7 mouse cellular contexts compared by ENCODE assay signal in the genomic region with DNA sequence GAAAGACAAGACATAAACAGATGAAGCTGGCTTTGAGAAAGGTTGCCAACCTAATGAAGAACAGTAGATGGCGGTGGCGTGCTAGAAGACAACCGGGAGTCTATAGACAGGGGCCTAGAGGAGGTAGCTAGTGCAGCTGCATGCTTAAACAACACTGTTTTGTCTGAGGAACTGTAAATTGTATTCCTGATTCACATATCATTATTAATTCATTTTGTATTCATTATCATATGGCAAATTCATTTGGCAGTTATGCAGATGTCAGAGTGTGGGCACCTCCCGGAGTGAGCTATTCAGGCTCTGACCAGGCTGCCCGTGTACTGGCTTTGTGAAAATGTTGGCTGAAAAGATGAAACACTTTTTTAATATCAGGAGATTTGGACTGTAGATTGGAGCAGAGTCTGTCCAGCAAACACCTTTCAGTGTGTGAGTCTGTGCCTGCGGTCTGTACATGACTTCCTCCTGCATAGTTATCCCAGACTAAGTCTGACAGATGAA.
DNase-seq lines count a peak whose midpoint lies in the region; ATAC-seq and TF ChIP-seq lines count a peak whose summit lies in the region.

No protein-coding gene starts in this region.

- intact Hi-C loops in left cerebral cortex, postnatal 10 days (cut with DNase I): no loop called here

- peak; percentile 16 for DNase-seq in ES-E14 (ENCODE audit: low read depth, low spot score)
- peak; percentile 18 for DNase-seq in adrenal gland, postnatal 25 days
- DNase-seq in forebrain, embryonic 10.5 days (ENCODE audit: extremely low spot score, low spot score): peak; percentile 25
- peak; percentile 46 to 69 for DNase-seq in left cerebral cortex, postnatal 10 days (ENCODE audit: extremely low spot score in 1 of 2, low spot score in 2 of 2)
- DNase-seq in midbrain, postnatal 0 days (ENCODE audit: low spot score): peak; percentile 92
- no peak for DNase-seq in thymus, postnatal 4 days

- H3K4me1 ChIP-seq in ES-E14 (ENCODE audit: control insufficient read depth in 2 of 2, insufficient read depth in 2 of 2, low read length in 2 of 2, poor library complexity in 1 of 2): no peaks in the 10 kb centered on the region
- H3K4me1 ChIP-seq in forebrain, embryonic 10.5 days: no peaks in the 10 kb centered on the region
- H3K4me1 ChIP-seq in intestine, embryonic 15.5 days (replicated peaks): no peaks in the 10 kb centered on the region
- 0 out of 2 replicates have a peak, but pooled peaks cover 4% of the 10 kb centered on the region for H3K4me1 ChIP-seq in midbrain, postnatal 0 days (ENCODE audit: insufficient read depth, low read length)

- peak; percentile 98 for TF ChIP-seq CTCF in midbrain, postnatal 0 days (IDR thresholded peaks at IDR 0.05)

- peak; percentile 73; the same call in 1 of the 2 replicates for ATAC-seq in intestine, embryonic 15.5 days
- ATAC-seq in midbrain, postnatal 0 days (ENCODE audit: low FRiP score): peak; percentile 90; the same call in 1 of the 2 replicates

- no peak overlapping the region for H3K4me3 ChIP-seq in ES-E14 (ENCODE audit: insufficient read depth in 1 of 2, low read depth in 1 of 2, low read length in 2 of 2, poor library complexity in 1 of 2, severe bottlenecking in 1 of 2)
- no peak overlapping the region for H3K4me3 ChIP-seq in forebrain, embryonic 10.5 days
- H3K4me3 ChIP-seq in intestine, embryonic 15.5 days (replicated peaks): no peak overlapping the region
- H3K4me3 ChIP-seq in midbrain, postnatal 0 days (ENCODE audit: low read depth, low read length): no peak overlapping the region

- 47% methylated on average over 6 of the region's 6 CpGs for WGBS in forebrain, embryonic 10.5 days
- WGBS in intestine, embryonic 15.5 days: 25% methylated on average over 6 of the region's 6 CpGs
- 13% methylated on average over 6 of the region's 6 CpGs for WGBS in midbrain, postnatal 0 days

- no peak overlapping the region for H3K27ac ChIP-seq in ES-E14 (ENCODE audit: insufficient read depth, low read depth, low read length, poor library complexity, severe bottlenecking)
- H3K27ac ChIP-seq in forebrain, embryonic 10.5 days: no peak overlapping the region
- no peak overlapping the region for H3K27ac ChIP-seq in intestine, embryonic 15.5 days
- H3K27ac ChIP-seq in midbrain, postnatal 0 days (ENCODE audit: low read depth, low read length): 0 out of 2 replicates have a peak overlapping the region, but pooled peaks have one; percentile 19

- no peak overlapping the region for H3K9ac ChIP-seq in ES-E14 (ENCODE audit: insufficient read depth, low read depth, low read length, poor library complexity, severe bottlenecking)
- no peak overlapping the region for H3K9ac ChIP-seq in intestine, embryonic 15.5 days
- 0 out of 2 replicates have a peak overlapping the region, but pooled peaks have one; percentile 10 for H3K9ac ChIP-seq in midbrain, postnatal 0 days (replicated peaks; ENCODE audit: low read length, poor library complexity, severe bottlenecking)

- no peaks in the 10 kb centered on the region for H3K9me3 ChIP-seq in ES-E14 (ENCODE audit: control insufficient read depth, insufficient read depth, low read depth, low read length)
- no peaks in the 10 kb centered on the region for H3K9me3 ChIP-seq in forebrain, embryonic 10.5 days
- H3K9me3 ChIP-seq in intestine, embryonic 15.5 days: no peaks in the 10 kb centered on the region
- H3K9me3 ChIP-seq in midbrain, postnatal 0 days (ENCODE audit: low read length): no peaks in the 10 kb centered on the region

- in situ Hi-C loops in ES-E14 (cut with MboI; ENCODE audit: low sequenced_read_pairs in 2 of 2, unreplicated experiment in 2 of 2): no loop called here

- H3K27me3 ChIP-seq in forebrain, embryonic 10.5 days (ENCODE audit: poor library complexity, severe bottlenecking): no peaks in the 10 kb centered on the region
- H3K27me3 ChIP-seq in intestine, embryonic 15.5 days (replicated peaks): no peaks in the 10 kb centered on the region
- H3K27me3 ChIP-seq in midbrain, postnatal 0 days (ENCODE audit: insufficient read depth, low read length): no peaks in the 10 kb centered on the region

- no peaks in the 10 kb centered on the region for H3K36me3 ChIP-seq in ES-E14 (ENCODE audit: control insufficient read depth, insufficient read depth, low read length, poor library complexity, severe bottlenecking)
- no peaks in the 10 kb centered on the region for H3K36me3 ChIP-seq in forebrain, embryonic 10.5 days (replicated peaks)
- no peaks in the 10 kb centered on the region for H3K36me3 ChIP-seq in intestine, embryonic 15.5 days
- H3K36me3 ChIP-seq in midbrain, postnatal 0 days (ENCODE audit: insufficient read depth, low read length): no peaks in the 10 kb centered on the region

- H3K4me2 ChIP-seq in intestine, embryonic 15.5 days (replicated peaks): no peak overlapping the region
- no peak overlapping the region for H3K4me2 ChIP-seq in midbrain, postnatal 0 days (ENCODE audit: low read depth, low read length, poor library complexity, severe bottlenecking)

TF ChIP-seq in ES-E14, 5 proteins besides CTCF, POLR2A, EP300 and RAD21:
- TF ChIP-seq HCFC1 (IDR thresholded peaks at IDR 0.05; ENCODE audit: borderline replicate concordance, insufficient read depth, low read length) (no peak), ZC3H11A (IDR thresholded peaks at IDR 0.05; ENCODE audit: borderline replicate concordance, low read depth, low read length) (no peak), CHD2 (IDR thresholded peaks at IDR 0.05; ENCODE audit: low read depth, low read length) (no peak), MAFK (IDR thresholded peaks at IDR 0.05; ENCODE audit: insufficient read depth, low read depth, low read length) (no peak), ZNF384 (IDR thresholded peaks at IDR 0.05; ENCODE audit: low read depth, low read length) (no peak)
